Mouse (Mus musculus) hindbrain, embryonic 14.5 days (tissue): ENCODE results near the gene Coq2. TPM values are rescaled to one million over a fixed set of nuclear protein-coding genes. Genes with fewer than 3 reads are reported as not detected.
A peak's percentile ranks its signal among the peaks of the same experiment; 100 is the strongest.

Experiments used
- ATAC-seq: fragments of 200-750 bp; cut with Nextera tagmentation; 2 replicates; pipeline ENCODE4 v1.8.0; 2017; ENCODE audit warnings: moderate number of reproducible peaks, mild to moderate bottlenecking, moderate TSS enrichment, moderate library complexity; ENCODE audit not compliant: low FRiP score
- DNase-seq: peaks from one replicate; pipeline ENCODE4 v3.0.0-alpha.2; 2015; ENCODE audit warnings: low spot score
- H3K27ac ChIP-seq: fragments of 300-500 bp; sonication (generic); 2 replicates; pipeline ENCODE4 v1.5.1; 2014; ENCODE audit warnings: mild to moderate bottlenecking, moderate library complexity
- H3K27me3 ChIP-seq: fragments of 300-500 bp; sonication (generic); 2 replicates; pipeline ENCODE4 v1.6.1; 2014; ENCODE audit warnings: mild to moderate bottlenecking, low read length, mixed read lengths; ENCODE audit not compliant: control insufficient read depth, insufficient read depth
- H3K36me3 ChIP-seq: fragments of 300-500 bp; sonication (generic); replicated peaks from 2 replicates; pipeline ENCODE4 v1.6.1; 2014; ENCODE audit not compliant: control insufficient read depth, insufficient read depth
- H3K4me1 ChIP-seq: fragments of 300-500 bp; sonication (generic); replicated peaks from 2 replicates; pipeline ENCODE4 v1.6.1; 2014; ENCODE audit warnings: antibody characterized with exemption, low read length, mixed read lengths; ENCODE audit not compliant: control insufficient read depth, insufficient read depth
- H3K4me2 ChIP-seq: fragments of 300-500 bp; sonication (generic); replicated peaks from 2 replicates; pipeline ENCODE4 v1.6.1; 2014; ENCODE audit warnings: mild to moderate bottlenecking, moderate library complexity
- H3K4me3 ChIP-seq: fragments of 300-500 bp; sonication (generic); replicated peaks from 2 replicates; pipeline ENCODE4 v1.5.1; 2014; ENCODE audit warnings: mild to moderate bottlenecking, low read length
- H3K9ac ChIP-seq: fragments of 300-500 bp; sonication (generic); 2 replicates; pipeline ENCODE4 v1.6.1; 2014
- H3K9me3 ChIP-seq: fragments of 300-500 bp; sonication (generic); 2 replicates; pipeline ENCODE4 v1.6.1; 2016; ENCODE audit warnings: low read length; ENCODE audit not compliant: control insufficient read depth
- WGBS: fragments of 180-500 bp; shearing (Covaris S2); extraction: QIAGEN DNeasy Blood & Tissue Kit; methylation state at CpG from one replicate; pipeline ENCODE4 v1.1.7; 2014; 5-methylcytosine and 5-hydroxymethylcytosine counted together
- polyA plus RNA-seq: library from polyadenylated mRNA; unstranded; fragments of >200 nt; fragmentation: Nextera tagmentation; extraction: Ambion mirVana; gene quantifications from 2 replicates; pipeline ENCODE4 v1.2.1, GENCODE M21; 2014

The Coq2 gene
- 58.3 and 63.4 TPM in 2 replicates for polyA plus RNA-seq

DNA sequence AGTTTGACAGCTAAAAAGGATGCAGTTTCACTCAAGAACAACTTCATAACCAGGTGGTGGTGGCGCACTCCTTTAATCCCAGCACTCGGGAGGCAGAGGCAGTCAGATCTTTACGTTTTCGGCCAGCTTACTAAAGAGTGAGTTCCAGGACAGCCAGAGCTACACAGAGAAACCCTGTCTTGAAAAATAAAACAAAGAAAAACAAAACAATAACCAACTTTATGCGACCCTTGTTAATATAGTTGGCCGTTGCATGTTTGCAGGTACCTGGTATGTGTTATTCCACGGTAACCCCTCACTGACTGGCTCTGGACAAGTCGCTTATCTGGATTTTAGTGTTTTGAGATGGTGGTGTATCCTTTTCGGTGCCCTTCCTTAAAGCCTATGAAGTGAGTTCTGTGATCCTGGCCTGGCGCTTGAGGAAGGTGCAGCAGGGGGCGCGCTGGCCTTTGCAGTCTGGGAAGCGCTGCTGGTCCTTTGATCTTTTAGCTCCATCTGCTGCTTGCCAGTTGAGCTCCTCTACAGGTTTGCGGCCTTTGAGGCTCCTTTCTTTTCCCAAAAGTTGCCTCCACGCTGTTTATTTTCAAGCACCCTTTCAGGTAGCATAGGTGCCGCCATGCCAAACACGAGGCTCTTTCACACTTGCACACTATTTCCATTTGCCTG is at the start of gene Coq2:
Coq2 (minus strand) TSS at position 430 of the 666 bp plus-strand sequence.
- Histone ChIP-seq H3K36me3 (no peaks in the 10 kb centered on the region), H3K4me2 (peak within 1 kb of the TSS; percentile 82), H3K27ac (0 out of 2 replicates have a peak within 1 kb of the TSS, but pooled peaks have one; percentile 54), H3K27me3 (no peaks in the 10 kb centered on the region), H3K9ac (peak within 1 kb of the TSS; percentile 92), H3K9me3 (no peaks in the 10 kb centered on the region), H3K4me1 (0 out of 2 replicates have a peak, but pooled peaks cover 12% of the 10 kb centered on the region), H3K4me3 (peak within 1 kb of the TSS; percentile 89)
- ATAC-seq (peak; percentile 34; the same call in 1 of the 2 replicates), DNase-seq (peak; percentile 68)
- 14% methylated on average over 17 of the region's 17 CpGs for WGBS

DNA sequence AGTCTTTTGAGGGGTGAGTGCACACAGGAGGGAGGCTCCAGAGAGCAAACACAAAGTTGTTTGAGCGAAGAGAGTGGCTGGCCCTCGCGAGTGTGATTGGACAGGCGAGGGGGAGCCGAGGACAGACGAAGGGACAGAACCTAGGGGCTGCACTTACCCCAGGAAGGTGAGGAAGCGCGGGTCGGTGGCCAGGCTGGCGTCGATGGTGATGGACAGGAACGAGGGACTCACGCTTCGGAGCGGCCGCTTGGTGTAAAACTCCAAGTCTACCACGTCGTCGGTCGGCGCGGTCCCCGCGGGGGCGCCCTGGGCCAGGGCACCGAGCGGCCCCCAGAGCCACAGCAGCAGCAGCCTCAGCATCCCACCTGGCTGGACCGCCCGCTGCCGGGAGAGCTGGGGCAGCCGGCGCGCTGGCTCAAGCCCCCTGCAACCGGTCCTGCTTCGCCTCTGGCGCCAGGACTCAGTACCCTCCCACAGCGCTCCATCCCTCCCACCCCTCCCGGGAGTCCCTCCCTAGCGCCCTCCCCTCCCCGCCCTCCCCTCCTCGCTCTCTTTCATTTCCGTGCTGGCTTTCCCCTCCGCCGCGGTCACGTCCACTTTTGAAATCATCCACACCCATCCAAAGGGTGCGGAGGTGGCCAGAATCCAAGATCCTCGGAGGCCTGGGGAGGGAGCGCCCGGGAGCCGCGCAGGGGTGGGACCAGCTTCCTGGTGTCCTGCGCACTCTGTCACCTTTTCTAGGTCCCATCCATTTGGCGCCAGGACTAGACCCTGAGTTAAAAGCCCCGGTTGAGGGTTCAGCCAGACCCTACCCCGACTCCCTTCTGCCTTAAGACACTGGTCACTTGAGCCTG is 44.5 kb upstream of the Coq2 start, which contains the start of gene Hpse:
Hpse (minus strand) TSS at position 482 of the 854 bp plus-strand sequence.
- no peak for DNase-seq
- Histone ChIP-seq H3K4me1 (peaks cover 9% of the 10 kb centered on the region; the same call in 1 of the 2 replicates), H3K4me2 (peak within 1 kb of the TSS; percentile 97), H3K36me3 (no peaks in the 10 kb centered on the region), H3K27me3 (peaks cover 29% of the 10 kb centered on the region), H3K9ac (peak within 1 kb of the TSS; percentile 43), H3K9me3 (no peaks in the 10 kb centered on the region), H3K27ac (no peak within 1 kb of the TSS), H3K4me3 (peak within 1 kb of the TSS; percentile 40)
- ATAC-seq: peak; percentile 43; the same call in 1 of the 2 replicates
- WGBS: under 1% methylated on average over 51 of the region's 56 CpGs

DNA sequence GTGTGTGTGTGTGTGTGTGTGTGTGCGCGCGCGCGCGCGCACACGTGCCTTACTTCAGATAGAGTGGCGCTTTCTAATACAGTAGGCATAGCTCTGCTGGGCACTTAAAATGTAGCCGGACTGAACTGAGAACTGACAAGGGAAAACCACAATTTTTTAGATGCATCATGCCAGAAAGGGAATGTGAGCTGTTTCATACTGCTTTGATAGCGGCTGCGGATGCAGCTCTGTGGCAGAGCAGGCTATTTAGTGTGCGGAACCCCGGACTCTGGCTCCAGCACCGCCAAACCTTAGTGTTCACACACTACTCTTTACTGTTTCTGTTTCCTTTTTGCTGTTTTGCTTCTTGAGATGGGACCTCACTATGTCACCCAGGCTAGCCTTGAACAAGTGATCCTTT is 41.8 kb upstream of the Coq2 start:
- DNase-seq (no peak), ATAC-seq (no peak)
- WGBS: 95% methylated on average over 15 of the region's 15 CpGs
- no peaks in the 10 kb centered on the region for H3K36me3 ChIP-seq
- no peak overlapping the region for H3K4me3 ChIP-seq
- H3K27me3 ChIP-seq: peaks cover 29% of the 10 kb centered on the region
- no peak overlapping the region for H3K4me2 ChIP-seq
- H3K9ac ChIP-seq: no peak overlapping the region
- H3K9me3 ChIP-seq: no peaks in the 10 kb centered on the region
- peaks cover 9% of the 10 kb centered on the region; the same call in 1 of the 2 replicates for H3K4me1 ChIP-seq
- no peak overlapping the region for H3K27ac ChIP-seq

DNA sequence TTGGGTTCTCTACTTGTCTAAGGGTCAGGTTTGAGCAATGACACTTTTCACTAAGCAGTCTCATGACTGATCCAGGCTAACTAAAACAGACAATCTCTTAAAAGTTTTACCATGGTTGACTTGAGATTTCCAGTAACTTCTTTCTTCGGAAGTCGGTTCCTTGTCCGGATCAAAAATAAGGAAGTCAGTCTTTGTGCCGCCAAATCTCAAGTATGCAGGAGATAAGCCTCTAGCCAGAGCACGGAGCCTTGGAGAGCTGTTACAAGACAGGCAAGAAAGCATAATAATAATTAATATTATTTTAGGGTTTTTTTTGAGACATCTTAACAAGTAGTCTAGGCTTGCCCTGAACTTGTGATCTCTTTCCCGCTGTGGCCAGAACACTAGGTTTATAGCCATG is 36.3 kb upstream of the Coq2 start:
- Histone ChIP-seq H3K4me3 (no peak overlapping the region), H3K4me2 (no peak overlapping the region), H3K4me1 (no peaks in the 10 kb centered on the region), H3K9me3 (no peaks in the 10 kb centered on the region), H3K27me3 (no peaks in the 10 kb centered on the region), H3K9ac (no peak overlapping the region), H3K27ac (no peak overlapping the region), H3K36me3 (no peaks in the 10 kb centered on the region)
- DNase-seq (no peak), ATAC-seq (no peak)
- 92% methylated on average over 6 of the region's 6 CpGs for WGBS

DNA sequence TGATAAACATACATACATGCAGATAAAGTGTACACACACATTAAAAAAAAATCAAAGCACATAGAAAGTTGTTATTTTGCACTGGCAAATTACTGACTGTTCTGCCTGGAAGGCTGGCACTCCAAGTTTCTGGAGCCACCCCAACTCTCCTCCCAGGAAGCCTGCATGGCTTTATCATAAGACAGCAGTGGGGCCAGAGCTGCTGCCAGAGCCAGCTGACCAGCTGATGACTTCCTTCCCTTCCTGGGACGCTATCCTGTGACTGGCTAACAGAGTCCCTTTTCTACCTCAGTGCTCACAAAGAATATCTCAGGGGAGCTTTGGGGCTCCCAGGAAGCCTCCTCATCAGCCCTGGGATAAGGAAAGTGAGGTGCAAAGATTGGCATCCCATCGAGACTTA is 35.1 kb upstream of the Coq2 start:
- Histone ChIP-seq H3K9me3 (no peaks in the 10 kb centered on the region), H3K4me1 (no peaks in the 10 kb centered on the region), H3K4me2 (no peak overlapping the region), H3K36me3 (no peaks in the 10 kb centered on the region), H3K27ac (no peak overlapping the region), H3K4me3 (no peak overlapping the region), H3K27me3 (no peaks in the 10 kb centered on the region), H3K9ac (no peak overlapping the region)
- WGBS: 58% methylated on average over 2 of the region's 2 CpGs
- ATAC-seq (no peak), DNase-seq (no peak)

DNA sequence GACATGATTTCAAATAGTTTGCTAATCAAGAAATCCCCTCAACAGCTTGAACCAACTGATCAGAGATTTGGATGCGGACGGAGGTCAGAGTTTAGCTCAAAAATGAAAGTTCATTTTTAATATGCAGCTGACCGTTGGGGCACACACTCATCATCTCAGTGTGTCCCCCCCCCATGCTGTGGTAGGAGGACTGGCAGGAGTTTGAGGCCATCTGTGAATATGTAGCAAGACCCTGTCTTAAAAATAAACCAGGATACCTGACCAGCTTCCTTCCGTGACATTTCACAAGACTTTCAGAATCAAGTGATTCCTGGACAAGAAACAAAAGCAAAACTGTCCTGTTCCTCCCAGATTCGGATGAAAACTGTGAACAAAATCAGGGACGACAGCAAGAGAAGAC is 34.1 kb upstream of the Coq2 start:
- H3K4me2 ChIP-seq: no peak overlapping the region
- no peaks in the 10 kb centered on the region for H3K27me3 ChIP-seq
- DNase-seq (no peak), ATAC-seq (no peak)
- no peak overlapping the region for H3K4me3 ChIP-seq
- no peaks in the 10 kb centered on the region for H3K9me3 ChIP-seq
- H3K9ac ChIP-seq: no peak overlapping the region
- no peaks in the 10 kb centered on the region for H3K36me3 ChIP-seq
- WGBS: 92% methylated on average over 6 of the region's 6 CpGs
- H3K4me1 ChIP-seq: no peaks in the 10 kb centered on the region
- no peak overlapping the region for H3K27ac ChIP-seq

DNA sequence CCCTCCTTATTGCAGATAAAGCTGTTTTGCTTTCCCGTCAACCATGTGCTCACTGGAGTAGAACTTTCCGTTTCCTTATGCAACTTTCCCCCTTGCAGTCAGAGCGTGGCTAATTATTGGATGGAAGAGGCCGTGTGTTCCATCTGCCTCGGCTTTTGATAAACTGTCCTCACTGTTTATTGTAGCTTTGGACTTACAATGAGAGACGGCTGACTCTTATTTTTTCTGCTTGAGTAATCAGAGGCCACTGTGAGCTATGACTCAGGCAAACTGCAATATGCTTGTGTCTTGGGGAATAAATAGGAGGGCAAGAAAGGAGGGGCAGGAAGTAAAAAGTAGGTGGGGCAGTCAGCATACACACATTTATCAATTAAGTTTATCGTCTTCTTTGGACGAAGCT is 31.7 kb upstream of the Coq2 start:
- H3K9ac ChIP-seq: no peak overlapping the region
- no peak overlapping the region for H3K4me3 ChIP-seq
- DNase-seq: no peak
- no peak overlapping the region for H3K27ac ChIP-seq
- no peaks in the 10 kb centered on the region for H3K27me3 ChIP-seq
- ATAC-seq: no peak
- H3K9me3 ChIP-seq: no peaks in the 10 kb centered on the region
- WGBS: 29% methylated on average over 8 of the region's 8 CpGs
- no peak overlapping the region for H3K4me2 ChIP-seq
- H3K4me1 ChIP-seq: no peaks in the 10 kb centered on the region
- no peaks in the 10 kb centered on the region for H3K36me3 ChIP-seq

DNA sequence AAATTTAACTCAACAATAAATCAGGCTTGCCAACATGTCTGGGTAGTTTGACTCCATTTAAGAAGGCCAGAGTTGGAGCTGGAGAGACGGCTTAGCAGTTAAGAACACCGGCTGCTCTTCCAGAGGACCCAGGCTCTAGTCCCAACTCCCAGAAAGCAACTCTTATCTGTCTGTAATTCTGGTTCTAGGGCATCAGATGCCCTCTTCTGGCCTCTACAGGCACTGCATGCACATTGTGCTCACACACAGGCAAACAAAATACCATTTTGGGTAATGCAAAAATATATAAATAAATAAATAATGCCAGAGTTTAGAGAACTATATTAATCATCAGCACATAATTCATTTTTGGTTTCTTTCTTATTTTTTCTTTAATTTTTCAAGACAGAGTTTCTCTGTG is 29.3 kb upstream of the Coq2 start:
- WGBS: 100% methylated on average over 2 of the region's 2 CpGs
- Histone ChIP-seq H3K4me1 (no peaks in the 10 kb centered on the region), H3K9me3 (no peaks in the 10 kb centered on the region), H3K27me3 (no peaks in the 10 kb centered on the region), H3K36me3 (no peaks in the 10 kb centered on the region), H3K27ac (no peak overlapping the region), H3K4me2 (no peak overlapping the region), H3K4me3 (no peak overlapping the region), H3K9ac (no peak overlapping the region)
- DNase-seq: no peak
- no peak for ATAC-seq

DNA sequence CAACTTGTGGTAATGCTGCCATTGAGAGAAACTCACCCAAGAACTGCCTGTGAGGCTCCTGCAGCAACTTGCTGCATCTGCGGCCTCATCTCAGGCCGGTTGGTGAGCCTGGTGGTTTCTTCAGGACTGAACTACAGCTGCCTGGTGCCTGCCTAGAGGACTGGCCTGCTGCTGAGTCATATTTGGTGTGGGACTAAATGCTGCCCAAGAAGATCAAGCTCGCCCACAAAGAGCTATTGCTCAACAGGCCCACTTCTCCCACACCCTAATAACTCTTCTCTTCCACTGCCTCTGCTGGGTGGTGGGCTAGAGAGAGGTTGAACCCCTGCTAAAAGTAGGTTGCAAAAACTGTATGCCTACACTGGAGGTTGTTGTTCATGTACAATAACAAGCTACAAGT is 27.4 kb upstream of the Coq2 start:
- H3K27ac ChIP-seq: no peak overlapping the region

More for the DNA sequence above, 27.4 kb upstream of the Coq2 start:
- H3K4me2 ChIP-seq: no peak overlapping the region
- ATAC-seq (no peak), DNase-seq (no peak)
- WGBS: 89% methylated on average over 3 of the region's 3 CpGs
- H3K36me3 ChIP-seq: no peaks in the 10 kb centered on the region
- H3K4me3 ChIP-seq: no peak overlapping the region
- no peaks in the 10 kb centered on the region for H3K4me1 ChIP-seq
- no peaks in the 10 kb centered on the region for H3K9me3 ChIP-seq
- H3K27me3 ChIP-seq: no peaks in the 10 kb centered on the region
- H3K9ac ChIP-seq: no peak overlapping the region
